Mouse (Mus musculus) ovary, postnatal 36 days (tissue): ENCODE data around the gene Gipc2.

Experiments
- DNase-seq: peaks from one replicate; pipeline ENCODE4 v3.0.0; 2022; ENCODE audit warnings: low spot score, mixed read lengths

Gene Gipc2

GRCm38 (mm10) chr3:152117941-152118340, 48.1 kb downstream of the Gipc2 start:
- DNase-seq, result no peak

DNA sequence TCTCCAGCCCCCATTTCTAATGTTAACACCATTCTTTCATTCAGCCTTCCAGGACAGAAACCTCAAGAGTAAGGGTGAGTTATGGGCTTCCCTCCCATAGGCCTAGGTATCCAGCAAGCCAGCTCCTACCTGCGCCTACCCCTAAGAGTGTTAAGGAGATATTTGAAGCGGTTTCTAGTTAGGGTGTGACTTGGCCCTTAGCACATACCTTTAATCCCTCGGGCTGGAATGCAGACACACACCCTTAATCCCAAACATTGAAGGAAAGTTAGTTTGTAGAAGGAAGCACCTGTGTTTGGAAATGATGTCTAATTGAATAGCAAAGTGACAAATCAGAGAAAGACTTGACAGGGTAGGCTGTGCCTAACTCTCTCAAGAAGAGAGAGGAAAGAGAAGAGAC, 49.9 kb downstream of the Gipc2 start:
- no peak for DNase-seq

GRCm38 (mm10) chr3:152114786-152115185, 51.2 kb downstream of the Gipc2 start:
- peak; percentile 81 for DNase-seq

GRCm38 (mm10) chr3:152114222-152114621, 51.8 kb downstream of the Gipc2 start:
- DNase-seq, result no peak

DNA sequence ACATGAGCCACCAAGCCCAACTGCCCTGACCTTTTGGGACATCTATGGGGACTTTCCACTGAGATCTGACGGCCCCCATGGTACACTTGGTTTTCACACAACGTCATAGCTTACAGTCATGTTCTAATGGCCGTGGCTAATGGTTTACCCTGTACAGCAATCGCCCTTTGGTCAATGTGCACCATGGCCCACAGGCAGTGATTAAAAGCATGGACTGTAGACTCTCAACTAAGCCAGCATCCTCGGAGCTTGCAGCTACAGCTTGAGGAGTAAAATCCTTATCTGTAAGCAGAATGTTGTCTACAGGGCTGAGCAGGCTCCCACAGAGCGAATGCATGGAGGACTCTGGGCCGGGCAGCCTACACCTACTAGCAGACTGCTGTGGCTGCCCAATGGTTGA, 52.5 kb downstream of the Gipc2 start:
- DNase-seq, result no peak

DNA sequence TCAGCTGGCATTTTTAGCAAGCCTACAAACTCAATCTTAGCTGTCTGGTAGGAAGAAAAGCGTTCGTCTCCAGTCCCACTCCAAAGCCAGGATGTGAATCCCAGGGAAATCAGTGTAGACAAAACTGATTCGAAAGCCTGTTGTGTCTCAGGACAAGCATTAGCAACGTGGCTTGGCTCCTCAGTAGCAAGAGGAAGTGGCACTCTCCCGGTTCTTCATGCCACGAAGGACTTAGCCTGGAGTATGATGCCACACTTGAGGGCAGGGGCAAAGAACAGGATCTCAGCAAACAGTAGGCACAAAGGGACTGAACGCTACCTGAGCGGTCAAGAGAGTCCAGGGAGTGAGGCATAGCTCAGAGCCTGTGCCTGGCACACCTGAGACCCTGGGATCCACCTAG, 53.4 kb downstream of the Gipc2 start:
- DNase-seq, result no peak

DNA sequence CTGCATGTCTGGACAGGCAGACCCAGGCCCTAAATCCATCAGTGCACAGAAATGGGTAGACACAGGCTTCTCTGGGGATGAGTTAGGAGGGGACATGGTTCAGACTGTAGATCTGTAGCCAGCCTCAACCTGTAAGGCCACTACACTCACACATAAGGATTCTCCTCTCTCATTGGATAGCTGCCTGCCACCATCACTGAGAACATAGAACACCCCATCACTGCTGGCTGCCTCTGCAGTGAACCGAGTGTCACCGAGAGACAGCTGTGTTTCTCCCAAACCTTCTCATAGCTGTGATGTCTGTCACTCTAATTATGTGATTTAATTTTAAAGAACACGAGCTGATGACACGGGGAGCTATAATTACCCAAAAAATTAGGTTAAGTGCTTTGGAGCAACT, 54.5 kb downstream of the Gipc2 start:
- DNase-seq, result no peak

- peak; percentile 59 for DNase-seq
Observed at GRCm38 (mm10) chr3:152111081-152111480, 54.9 kb downstream of the Gipc2 start.

DNA sequence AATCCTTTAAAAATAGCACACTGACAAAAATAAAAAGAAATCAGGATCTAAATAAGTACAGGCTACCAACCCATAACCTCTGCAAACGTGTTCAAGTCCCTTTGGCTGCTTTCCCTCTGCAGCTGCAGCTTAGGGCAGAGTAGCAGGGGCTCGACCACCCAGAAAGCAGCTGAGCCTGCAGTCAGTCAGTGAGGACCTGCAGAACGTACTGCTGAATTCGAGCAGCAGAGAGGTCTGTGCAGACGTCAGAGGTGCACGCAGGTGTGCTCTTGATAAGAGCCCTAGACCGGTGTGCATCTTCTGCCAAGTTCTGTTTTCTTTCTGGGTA, 56.8 kb downstream of the Gipc2 start:
- no peak for DNase-seq

DNA sequence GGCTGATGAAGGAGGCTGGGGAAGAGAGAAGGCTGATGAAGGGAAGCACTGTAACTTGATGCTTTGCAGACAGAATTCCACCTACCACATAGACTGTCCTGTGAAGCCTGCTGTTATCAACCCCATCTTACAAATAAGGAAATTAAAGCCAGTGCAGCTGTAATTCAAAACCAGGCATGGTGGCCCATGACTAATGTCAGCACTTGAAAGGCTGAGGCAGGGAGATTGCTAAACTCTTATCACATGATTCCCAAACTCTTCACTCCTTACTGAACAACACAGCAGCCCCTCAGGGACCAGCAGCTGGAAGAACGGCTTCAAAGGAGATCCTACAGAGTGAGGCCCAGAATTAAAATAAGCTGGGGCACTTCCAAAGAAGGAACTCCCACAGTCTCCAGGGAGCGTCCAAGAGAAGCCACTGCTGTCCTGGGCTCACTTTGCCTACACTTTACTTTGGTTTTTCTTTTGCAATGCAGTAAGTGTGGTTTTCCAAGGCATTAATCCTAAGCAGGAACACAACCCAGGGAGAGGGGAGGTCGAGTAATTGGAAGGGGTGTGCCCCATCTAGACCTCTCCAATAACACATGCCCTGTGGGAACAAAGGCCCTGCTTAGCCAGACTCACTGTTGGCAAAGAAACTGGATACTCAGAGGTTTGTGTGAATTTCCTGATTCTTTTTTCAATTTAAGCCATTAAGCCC, 57.3 kb downstream of the Gipc2 start:
- DNase-seq, result no peak

- DNase-seq, result no peak
Observed at GRCm38 (mm10) chr3:152108003-152108395, 58.0 kb downstream of the Gipc2 start.

DNA sequence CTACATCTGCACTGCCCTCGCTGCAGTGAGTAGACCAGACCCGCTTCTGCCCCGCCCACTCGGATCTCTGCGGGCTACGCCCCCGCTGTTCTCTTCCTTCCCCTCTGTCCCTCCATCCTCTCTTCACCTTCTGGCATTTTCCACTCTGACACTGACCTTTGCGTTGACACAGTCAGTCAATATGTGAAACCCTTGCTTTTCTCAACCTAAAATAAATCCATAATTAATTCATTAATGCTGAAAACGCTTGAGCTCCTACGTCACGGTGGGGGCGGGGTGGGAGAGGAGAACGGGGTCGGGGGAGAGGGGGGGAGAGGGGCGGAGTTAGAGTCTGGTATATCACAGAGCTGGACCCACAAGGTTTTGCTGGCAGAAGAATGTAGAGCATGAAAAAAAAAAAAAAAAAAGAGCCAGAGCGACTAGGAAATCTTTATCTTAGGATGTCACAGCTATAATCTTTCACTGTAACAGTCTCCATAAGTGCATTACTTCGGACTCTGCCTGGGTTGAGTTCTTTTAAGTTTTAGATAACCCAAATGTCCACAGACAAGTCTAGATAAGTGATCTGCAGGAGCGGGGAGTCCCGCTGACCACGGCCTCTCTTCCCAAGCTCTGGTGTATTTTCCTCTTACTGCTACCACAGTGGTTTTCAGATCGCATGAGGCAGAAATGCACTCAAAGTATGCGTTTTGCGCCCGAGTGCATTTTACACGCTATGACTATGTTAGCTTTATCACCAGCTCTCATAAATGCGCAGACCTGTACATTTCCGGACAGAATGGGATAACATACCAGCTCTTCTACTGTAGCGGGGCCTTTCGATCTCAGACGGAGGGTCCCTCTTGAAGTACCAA, 58.7 kb downstream of the Gipc2 start:
- DNase-seq, result no peak

DNA sequence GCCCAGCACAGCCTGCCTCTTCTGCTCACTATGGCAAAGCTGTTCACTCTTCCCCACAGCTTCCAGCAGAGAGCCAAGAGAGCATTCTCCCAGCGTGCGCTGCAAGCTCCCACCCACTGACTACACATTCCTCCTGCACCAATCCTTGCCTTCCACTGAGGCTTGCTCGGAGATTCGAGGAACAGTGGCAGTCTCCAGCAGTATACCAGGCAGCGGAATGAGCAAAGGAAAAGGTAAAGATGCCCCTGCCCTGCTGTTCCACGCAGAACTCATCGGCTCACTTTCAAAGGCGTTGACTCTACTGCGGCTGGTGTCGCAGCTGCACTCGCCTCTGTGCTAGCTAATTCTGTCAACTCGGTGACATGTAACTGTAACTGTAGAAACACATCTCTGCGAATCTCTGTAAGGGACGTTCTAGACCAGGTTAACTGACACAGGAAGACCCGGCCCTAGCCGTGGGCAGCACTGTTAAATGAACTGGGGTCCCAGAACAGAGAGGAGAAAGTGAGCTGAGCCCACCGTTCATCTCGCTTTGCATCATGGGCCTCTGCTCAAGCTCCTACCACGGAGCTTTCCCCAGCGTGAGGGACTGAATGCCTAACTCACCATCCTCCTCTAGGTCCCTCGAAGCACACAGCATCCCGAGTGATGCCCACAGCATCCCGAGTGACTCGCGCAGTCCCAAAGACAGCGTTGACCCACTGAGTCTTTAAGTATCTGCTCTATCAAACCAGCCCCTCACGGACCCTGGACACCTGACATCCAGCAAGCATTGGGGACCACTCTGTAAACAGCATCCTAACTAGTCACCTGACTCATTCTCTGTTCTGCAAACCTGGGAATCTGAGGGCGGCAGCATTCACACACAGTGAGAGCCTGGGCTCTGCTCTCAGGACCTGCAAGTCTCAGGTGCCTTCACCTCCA, 59.5 kb downstream of the Gipc2 start:
- no peak for DNase-seq

DNA sequence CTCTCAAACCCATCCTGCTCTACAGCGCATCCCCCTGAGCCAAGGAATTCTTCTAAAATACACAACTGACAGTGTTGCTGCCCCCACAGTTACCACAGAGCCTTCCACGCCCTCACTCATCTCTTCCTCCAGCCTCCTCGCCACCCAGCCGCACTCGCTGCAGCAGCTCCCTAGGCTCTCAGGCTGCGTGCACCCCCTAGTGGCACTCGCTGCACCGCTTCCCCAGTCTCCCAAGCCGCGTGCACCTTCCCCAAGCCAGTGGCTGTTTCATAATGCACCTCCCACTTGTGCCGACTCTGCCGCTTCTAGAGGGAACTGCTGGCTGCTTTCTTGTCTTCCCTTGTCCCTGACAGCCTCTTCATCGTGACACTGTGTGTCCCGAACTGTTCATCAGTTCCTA, 60.7 kb downstream of the Gipc2 start:
- peak; percentile 63 for DNase-seq

- no peak for DNase-seq
Observed at GRCm38 (mm10) chr3:152103381-152103780, 62.6 kb downstream of the Gipc2 start.

- no peak for DNase-seq
Observed at GRCm38 (mm10) chr3:152101459-152101858, 64.6 kb downstream of the Gipc2 start.

- no peak for DNase-seq
Observed at GRCm38 (mm10) chr3:152100119-152100818, 65.8 kb downstream of the Gipc2 start.

- DNase-seq, result no peak
Observed at GRCm38 (mm10) chr3:152095030-152095429, 71.0 kb downstream of the Gipc2 start.

- DNase-seq, result no peak
Observed at GRCm38 (mm10) chr3:152092385-152093057, 73.5 kb downstream of the Gipc2 start.

- DNase-seq, result peak; percentile 25
Observed at GRCm38 (mm10) chr3:152089178-152089577, 76.9 kb downstream of the Gipc2 start.

GRCm38 (mm10) chr3:152081381-152081780, 84.6 kb downstream of the Gipc2 start:
- no peak for DNase-seq
